Mouse (Mus musculus) cerebellum, postnatal 14 days (tissue): ENCODE measurements at regions not wholly inside any gene's neighbourhood (a gene's known extent, or its start where the extent isn't known, plus 50 kb on each side); places are given as distances from the start of the nearest gene placed in this dataset.

ENCODE experiments used
- DNase-seq, 2 experiments: peaks; one replicate each; pipeline ENCODE4 v3.0.0; 2021; ENCODE audit warnings: mixed read lengths in 2 of 2

DNA sequence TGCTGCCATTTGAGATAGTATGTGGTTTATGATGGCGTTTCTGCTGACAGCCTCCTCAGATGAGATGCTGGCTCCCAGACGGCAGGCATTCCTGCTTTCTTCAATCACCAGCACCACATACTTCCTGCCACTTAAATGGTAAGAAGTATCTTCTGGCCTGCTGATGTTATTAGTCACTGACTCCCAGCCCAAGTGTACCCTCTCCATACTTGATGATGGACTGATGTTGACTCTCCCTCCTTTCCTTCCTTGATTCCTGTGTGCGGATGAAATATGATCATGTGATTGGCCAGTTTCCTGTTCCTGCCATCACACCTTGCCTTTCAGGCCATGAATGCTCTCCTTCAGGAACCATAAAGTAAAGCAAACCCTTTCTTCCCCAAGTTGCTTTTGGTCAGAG is 50.8 kb upstream of the Rpl10-ps3 start:
- no peak for DNase-seq

DNA sequence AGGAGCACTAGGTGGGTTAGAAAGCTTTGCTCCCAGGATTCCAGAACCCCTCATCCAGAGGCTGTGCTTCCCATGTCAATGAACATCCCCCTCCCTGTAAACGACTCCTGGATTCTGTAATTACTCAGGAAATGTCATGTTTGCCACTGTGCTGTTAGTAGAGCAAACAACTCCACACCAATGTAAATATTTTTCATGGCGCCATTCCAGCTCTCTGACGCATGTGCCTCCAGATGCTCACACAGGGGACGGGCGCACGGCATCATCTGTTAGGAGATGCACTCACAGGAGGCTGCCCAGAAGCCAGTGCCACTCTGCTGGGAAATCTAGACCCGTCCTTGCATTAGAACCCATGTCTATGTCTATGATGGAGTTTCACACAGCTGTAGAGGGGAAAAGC is 51.3 kb upstream of the Rpl10-ps3 start:
- no peak for DNase-seq

DNA sequence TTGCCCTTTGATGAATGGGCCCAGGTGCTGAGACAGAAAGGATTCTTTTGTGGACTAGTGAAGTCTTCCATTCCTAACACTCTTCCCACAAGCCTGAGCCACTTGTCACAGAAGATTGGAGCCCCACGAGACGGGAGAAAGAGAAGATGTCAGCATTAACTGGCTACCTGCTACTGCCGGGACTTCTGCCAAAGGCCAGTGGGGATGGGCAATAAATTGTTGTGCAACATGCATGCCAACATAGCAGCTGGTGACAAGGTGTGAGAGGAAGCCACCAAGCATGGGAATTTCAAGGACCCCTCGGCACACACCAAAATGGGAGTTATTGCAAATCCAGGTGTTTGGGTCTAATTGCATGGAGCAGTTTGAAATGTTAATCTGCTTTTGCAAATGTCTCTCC is 63.6 kb upstream of the Rpl10-ps3 start:
- peak; percentile 73 to 80 for DNase-seq

DNA sequence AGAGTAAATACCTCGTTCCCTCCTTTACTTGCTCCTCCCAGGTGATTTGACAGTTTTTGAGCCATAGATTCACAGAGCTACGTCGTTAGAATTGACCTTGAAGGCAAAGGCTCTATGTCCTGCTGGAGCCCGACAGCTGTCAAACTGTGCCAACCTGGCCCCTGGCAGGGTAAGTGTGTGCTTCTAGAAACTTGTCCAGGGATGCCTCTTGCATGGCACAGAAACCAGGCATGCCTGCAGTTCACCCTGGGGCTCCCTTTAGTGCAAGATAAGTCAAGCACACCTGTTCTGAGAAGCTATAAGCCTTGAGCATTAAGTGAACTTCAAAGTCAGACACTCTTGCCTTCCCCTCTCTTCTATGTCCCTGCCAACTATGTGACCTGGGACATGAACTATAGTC is 64.1 kb upstream of the Rpl10-ps3 start:
- no peak for DNase-seq

GRCm38 (mm10) chr9:50412986-50413385 is 68.2 kb upstream of the Rpl10-ps3 start:
- DNase-seq: peak; percentile 47 to 58

GRCm38 (mm10) chr9:50413514-50414335 is 69.0 kb upstream of the Rpl10-ps3 start:
- DNase-seq: no peak

GRCm38 (mm10) chr9:50414796-50415340 is 70.1 kb upstream of the Rpl10-ps3 start:
- peak; percentile 85 to 86 for DNase-seq

DNA sequence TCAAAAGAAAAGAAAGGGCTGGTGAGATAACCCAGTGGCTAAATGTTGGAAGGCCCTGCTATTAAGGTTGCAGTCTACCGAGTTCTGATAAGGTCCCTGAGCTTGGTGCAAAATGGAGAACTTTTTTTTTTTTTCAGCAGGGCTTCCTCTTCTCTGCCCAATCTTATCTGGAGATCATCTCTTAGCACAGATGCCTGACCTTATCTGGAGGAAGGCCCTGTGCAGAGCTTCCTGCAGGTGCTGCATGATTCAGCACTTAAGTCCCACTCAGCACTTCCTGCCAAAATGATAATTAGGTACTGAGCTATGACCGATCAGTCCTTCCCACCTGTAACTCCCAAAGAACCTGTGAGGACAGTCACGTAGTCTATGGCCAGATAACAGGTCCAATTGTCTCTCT is 71.9 kb upstream of the Rpl10-ps3 start:
- no peak for DNase-seq

GRCm38 (mm10) chr9:50421061-50421460 is 73.3 kb upstream of the Plet1 start:
- peak; percentile 33 to 63 for DNase-seq

DNA sequence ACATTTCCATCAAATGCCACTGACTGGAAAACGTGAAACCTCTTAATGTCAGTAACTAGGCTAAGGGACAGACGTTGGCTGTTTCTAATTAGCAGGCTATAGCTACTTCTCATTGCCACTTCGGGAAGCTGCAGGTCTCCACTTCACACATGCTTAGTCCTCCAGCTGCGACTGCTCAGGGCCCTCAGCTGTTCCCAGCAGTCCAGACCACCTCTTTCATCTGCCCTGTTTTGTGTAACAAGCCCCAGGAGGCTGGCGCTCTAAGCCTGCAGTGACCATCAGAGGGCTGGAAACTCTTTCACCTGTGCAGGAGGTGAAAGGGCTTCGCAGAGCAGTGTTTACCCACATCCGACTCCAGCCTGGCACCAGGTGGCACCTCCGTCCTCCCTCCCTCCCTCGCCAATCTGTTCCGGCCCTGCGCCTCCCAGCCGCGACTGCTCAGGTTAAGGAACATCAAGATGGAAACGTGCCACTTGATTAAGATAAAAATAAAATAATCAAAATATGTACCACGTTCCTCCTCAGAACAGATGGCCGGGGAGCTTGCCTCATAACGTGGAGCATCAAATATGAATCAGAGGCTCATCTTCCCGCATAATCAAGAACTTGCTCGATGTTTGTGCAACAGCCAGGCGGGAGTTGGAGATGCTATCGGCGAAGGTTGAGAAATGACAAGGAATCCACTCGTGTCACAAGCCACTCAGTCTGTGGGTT is 72.6 kb upstream of the Plet1 start:
- peak in 1 of 2 experiments; percentile 57 for DNase-seq

DNA sequence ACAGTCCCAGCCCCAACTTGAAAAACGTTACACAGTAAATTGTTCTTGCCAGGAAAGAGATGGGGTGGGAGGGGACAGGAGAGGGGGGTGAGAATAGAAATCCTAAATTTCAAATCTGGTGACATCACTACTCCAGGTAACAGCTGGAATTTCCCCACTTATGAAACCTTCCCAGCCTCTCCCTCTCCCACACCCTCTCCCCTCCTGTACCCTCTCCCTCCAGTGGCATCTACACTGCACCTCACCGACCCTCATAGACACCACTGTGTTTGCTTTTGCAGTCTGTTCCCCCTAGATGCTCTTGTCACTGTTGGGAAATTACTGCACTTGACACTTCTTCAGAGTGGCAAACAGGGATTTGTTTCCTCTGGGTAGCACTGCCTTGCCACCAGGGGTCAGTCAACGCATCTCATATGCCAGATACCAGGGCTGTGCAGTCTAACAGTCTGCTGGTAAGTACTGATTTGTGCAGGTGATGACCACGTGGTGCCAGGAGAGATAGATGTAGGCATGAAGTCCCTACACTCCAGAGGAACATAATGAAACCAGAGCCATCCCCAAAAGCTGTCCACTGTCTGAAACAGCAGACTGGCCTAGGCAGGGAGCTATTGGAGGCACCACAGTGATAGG is 68.3 kb upstream of the Plet1 start:
- DNase-seq: no peak

- DNase-seq: no peak
These were observed 64.2 kb upstream of the Plet1 start for GRCm38 (mm10) chr9:50430147-50430546.

GRCm38 (mm10) chr9:50433525-50433924 is 60.8 kb upstream of the Plet1 start:
- DNase-seq: no peak

GRCm38 (mm10) chr9:50433978-50434377 is 60.3 kb upstream of the Plet1 start:
- DNase-seq: no peak

DNA sequence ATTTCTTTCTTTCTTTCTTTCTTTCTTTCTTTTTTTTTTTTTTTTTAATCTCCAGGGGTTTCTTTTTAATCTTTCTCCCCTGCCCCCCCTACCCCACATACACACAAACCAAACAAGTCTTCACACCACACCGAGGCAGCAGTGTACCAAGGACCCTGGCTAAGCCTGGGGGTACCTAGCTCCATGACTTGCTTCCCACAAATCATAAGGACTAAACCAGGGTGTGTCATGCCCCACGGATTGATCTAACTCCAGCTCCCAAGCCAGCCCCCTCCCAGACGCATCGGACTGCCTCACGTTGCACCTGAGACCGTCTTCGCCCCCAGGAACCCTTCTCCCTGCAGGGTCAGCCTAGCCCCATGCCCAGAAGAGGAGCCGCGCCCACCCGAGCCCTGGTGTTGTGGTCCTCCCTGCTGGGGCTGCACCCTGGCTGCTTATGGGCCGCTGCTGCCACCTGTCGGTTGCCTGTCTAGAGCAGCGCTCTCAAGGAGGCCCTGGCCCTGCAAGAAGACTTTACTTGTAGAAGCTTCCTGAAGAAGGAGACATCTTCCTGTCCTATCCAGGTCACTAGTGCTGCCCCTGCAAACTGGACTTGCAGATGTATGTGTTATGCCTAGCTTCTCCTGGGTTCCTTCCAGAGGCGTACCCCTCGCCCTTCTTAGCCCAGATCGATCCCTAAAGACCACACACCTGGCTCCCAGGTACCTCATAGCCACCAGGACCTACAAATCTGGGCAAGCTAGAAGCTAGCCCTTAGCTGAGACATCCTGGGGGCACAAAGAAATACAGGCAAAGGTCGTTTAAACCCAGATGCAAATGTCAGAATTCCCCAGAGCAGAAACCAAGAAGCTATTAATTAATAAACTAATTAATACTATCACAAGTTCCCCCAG is 56.2 kb upstream of the Plet1 start:
- DNase-seq: peak; percentile 90 to 93

DNA sequence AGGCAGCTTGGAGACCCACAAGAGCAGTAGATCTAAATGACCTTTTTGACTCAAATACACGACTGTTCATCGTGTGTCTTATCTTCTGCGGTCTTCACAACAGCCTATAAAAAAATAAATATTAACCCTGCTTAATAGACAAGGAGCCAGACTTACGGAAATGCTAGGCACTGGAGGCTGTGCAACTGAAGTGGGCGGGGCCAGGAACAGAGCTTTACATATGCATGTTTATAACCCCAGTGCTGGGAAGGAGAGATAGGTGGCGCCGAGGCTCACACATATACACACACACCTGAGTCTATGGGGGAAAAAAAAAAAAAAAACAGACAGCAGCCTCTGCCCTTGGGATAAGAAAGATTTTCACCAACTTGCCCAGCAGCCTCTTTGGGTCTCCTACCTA is 55.6 kb upstream of the Plet1 start:
- no peak for DNase-seq

- no peak for DNase-seq
These were observed 54.1 kb upstream of the Plet1 start for GRCm38 (mm10) chr9:50440222-50440621.

DNA sequence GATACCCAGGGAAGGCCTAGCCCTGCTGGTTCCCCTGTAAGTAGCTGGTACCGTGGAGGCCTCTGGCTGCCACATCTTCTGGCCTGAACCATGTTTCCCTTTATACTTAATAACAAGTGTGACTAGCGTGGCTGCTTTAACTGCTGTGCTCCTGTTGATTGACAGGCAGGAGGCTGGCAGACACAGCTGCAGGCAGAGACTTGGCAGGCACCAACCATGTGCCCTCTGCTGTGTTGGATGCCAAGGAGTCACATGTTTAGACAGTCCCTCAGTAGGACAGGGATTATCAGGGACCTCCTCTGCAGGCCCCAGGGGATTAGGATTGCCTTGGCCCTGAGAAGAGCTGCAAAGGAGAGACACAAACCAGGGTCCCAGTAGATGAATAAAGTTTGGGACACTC is 53.6 kb upstream of the Plet1 start:
- peak in 1 of 2 experiments; percentile 28 for DNase-seq

- peak; percentile 82 to 86 for DNase-seq
These were observed 50.4 kb upstream of the Plet1 start for GRCm38 (mm10) chr9:50443708-50444463.
